Mouse (Mus musculus): ENCODE measurements around the gene Hrh3. TPM values are rescaled to one million over a fixed set of nuclear protein-coding genes. Genes with fewer than 3 reads are reported as not detected.

The Hrh3 gene
- polyA plus RNA-seq, 1 experiment from 2014 or later = not detected

Other genes with a start within 250 kb of the Hrh3 start
- 3.5 and 3.9 TPM in 2 replicates for gene Taf4, start 127.8 kb downstream of the Hrh3 start, polyA plus RNA-seq (2015; fragmentation: Nextera tagmentation; extraction: Ambion mirVana)
- 9.5 and 10.1 TPM in 2 replicates for gene Lsm14b, start 79.5 kb downstream of the Hrh3 start, polyA plus RNA-seq (2015; fragmentation: Nextera tagmentation; extraction: Ambion mirVana)
- 615 and 646 TPM in 2 replicates for gene Psma7, start 62.1 kb downstream of the Hrh3 start, polyA plus RNA-seq (2015; fragmentation: Nextera tagmentation; extraction: Ambion mirVana)
- 6.3 and 6.4 TPM in 2 replicates for gene Ss18l1, start 62.0 kb downstream of the Hrh3 start, polyA plus RNA-seq (2015; fragmentation: Nextera tagmentation; extraction: Ambion mirVana)
- gene Mtg2, start 33.9 kb downstream of the Hrh3 start, polyA plus RNA-seq (2015; fragmentation: Nextera tagmentation; extraction: Ambion mirVana) = 26.4 TPM in 2 replicates
- 30.3 and 32.1 TPM in 2 replicates for gene Osbpl2, start 14.8 kb upstream of the Hrh3 start, polyA plus RNA-seq (2015; fragmentation: Nextera tagmentation; extraction: Ambion mirVana)
- gene Adrm1, start 67.0 kb upstream of the Hrh3 start, polyA plus RNA-seq (2015; fragmentation: Nextera tagmentation; extraction: Ambion mirVana) = 193 and 207 TPM in 2 replicates
- gene Lama5, start 121.4 kb upstream of the Hrh3 start, polyA plus RNA-seq (2015; fragmentation: Nextera tagmentation; extraction: Ambion mirVana) = 40.6 and 46.7 TPM in 2 replicates
- 637 and 713 TPM in 2 replicates for gene Rps21, start 152.9 kb upstream of the Hrh3 start, polyA plus RNA-seq (2015; fragmentation: Nextera tagmentation; extraction: Ambion mirVana)
- 11.8 and 12.3 TPM in 2 replicates for gene Cables2, start 169.0 kb upstream of the Hrh3 start, polyA plus RNA-seq (2015; fragmentation: Nextera tagmentation; extraction: Ambion mirVana)
- 0.84 and 0.87 TPM in 2 replicates for gene Rbbp8nl, start 185.4 kb upstream of the Hrh3 start, polyA plus RNA-seq (2015; fragmentation: Nextera tagmentation; extraction: Ambion mirVana)
- gene Gata5, start 230.2 kb upstream of the Hrh3 start, polyA plus RNA-seq (2015; fragmentation: Nextera tagmentation; extraction: Ambion mirVana) = 3.0 and 4.7 TPM in 2 replicates

Measured in kidney, embryonic 15.5 days (tissue).